Comparison of ENCODE assay signal across 8 mouse cellular contexts in genomic region chr8:123891883-123892585, GRCm38 (mm10). TPM values are rescaled to one million over a fixed set of nuclear protein-coding genes. Genes with fewer than 3 reads are reported as not detected.
DNase-seq lines count a peak whose midpoint lies in the region; ATAC-seq and TF ChIP-seq lines count a peak whose summit lies in the region.
"Had no signal": no experiment of that assay in that cellular context is flagged by ENCODE, and none has a peak within 500 bp of the region (broad histone marks: within the 10 kb centered on the region; RNA-seq: fewer than 3 reads in every experiment).

No protein-coding gene starts in this region.

- peak overlapping the region; percentile 73 for H3K4me2 ChIP-seq in forebrain, embryonic 12.5 days
- H3K4me2 ChIP-seq in intestine, embryonic 15.5 days (replicated peaks): peak overlapping the region; percentile 43
- H3K4me2 ChIP-seq in midbrain, embryonic 11.5 days: peak overlapping the region; percentile 62
- peak overlapping the region; percentile 27 for H3K4me2 ChIP-seq in stomach, postnatal 0 days (replicated peaks; ENCODE audit: low read depth)

- peak; percentile 64 for ATAC-seq in forebrain, embryonic 12.5 days (ENCODE audit: low FRiP score)
- ATAC-seq in intestine, embryonic 15.5 days: no peak
- peak; percentile 64 for ATAC-seq in midbrain, embryonic 11.5 days (ENCODE audit: low FRiP score)
- ATAC-seq in stomach, postnatal 0 days (ENCODE audit: low FRiP score, low TSS enrichment): no peak
- ATAC-seq in inflammation-experienced regulatory T-cells, adult 6 months: no peak

- no peaks in the 10 kb centered on the region for H3K9me3 ChIP-seq in forebrain, embryonic 12.5 days
- H3K9me3 ChIP-seq in intestine, embryonic 15.5 days: no peaks in the 10 kb centered on the region
- H3K9me3 ChIP-seq in midbrain, embryonic 11.5 days (ENCODE audit: control insufficient read depth, low read length): no peaks in the 10 kb centered on the region
- H3K9me3 ChIP-seq in stomach, postnatal 0 days (ENCODE audit: control insufficient read depth, low read length): no peaks in the 10 kb centered on the region

- H3K36me3 ChIP-seq in forebrain, embryonic 12.5 days (replicated peaks): no peaks in the 10 kb centered on the region
- H3K36me3 ChIP-seq in intestine, embryonic 15.5 days: no peaks in the 10 kb centered on the region
- H3K36me3 ChIP-seq in midbrain, embryonic 11.5 days (ENCODE audit: control insufficient read depth, insufficient read depth, low read length): no peaks in the 10 kb centered on the region
- no peaks in the 10 kb centered on the region for H3K36me3 ChIP-seq in stomach, postnatal 0 days (ENCODE audit: control insufficient read depth, insufficient read depth, low read length)

- H3K9ac ChIP-seq in forebrain, embryonic 12.5 days: peak overlapping the region; percentile 49; the same call in 1 of the 2 replicates
- H3K9ac ChIP-seq in intestine, embryonic 15.5 days: no peak overlapping the region
- H3K9ac ChIP-seq in midbrain, embryonic 11.5 days (ENCODE audit: low read length): peak overlapping the region; percentile 48
- no peak overlapping the region for H3K9ac ChIP-seq in stomach, postnatal 0 days (ENCODE audit: low read length)

- DNase-seq in R1 (ENCODE audit: low read depth, low spot score): peak; percentile 47
- DNase-seq in brain, embryonic 14.5 days (ENCODE audit: low read depth): peak; percentile 89
- DNase-seq in midbrain, embryonic 11.5 days (ENCODE audit: low spot score, missing footprints): peak; percentile 93
- no peak for DNase-seq in stomach, postnatal 0 days (ENCODE audit: low spot score)

- TF ChIP-seq EP300 in stomach, postnatal 0 days (optimal IDR thresholded peaks at IDR 0.05): no peak

- peak overlapping the region; percentile 39 for H3K4me3 ChIP-seq in forebrain, embryonic 12.5 days (replicated peaks)
- peak overlapping the region; percentile 19 for H3K4me3 ChIP-seq in intestine, embryonic 15.5 days (replicated peaks)
- H3K4me3 ChIP-seq in midbrain, embryonic 11.5 days (ENCODE audit: low read depth, low read length): peak overlapping the region; percentile 34
- 0 out of 2 replicates have a peak overlapping the region, but pooled peaks have one; percentile 4 for H3K4me3 ChIP-seq in stomach, postnatal 0 days (ENCODE audit: low read depth, low read length)
- H3K4me3 ChIP-seq: erythroblast, embryonic 14.5 days had no signal

- peak; percentile 30; the same call in 1 of the 2 replicates for TF ChIP-seq POLR2A in brain, embryonic 14.5 days (IDR thresholded peaks at IDR 0.05; ENCODE audit: borderline replicate concordance, extremely low read depth, insufficient read depth, insufficient read length, poor library complexity, severe bottlenecking)

- no peak for TF ChIP-seq CTCF in brain, embryonic 14.5 days (IDR thresholded peaks at IDR 0.05; ENCODE audit: borderline replicate concordance, extremely low read depth, insufficient read depth, insufficient read length)
- TF ChIP-seq CTCF in stomach, postnatal 0 days (IDR thresholded peaks at IDR 0.05; ENCODE audit: low read depth): no peak

- H3K27ac ChIP-seq in forebrain, embryonic 12.5 days: no peak overlapping the region
- H3K27ac ChIP-seq in intestine, embryonic 15.5 days: no peak overlapping the region
- no peak overlapping the region for H3K27ac ChIP-seq in midbrain, embryonic 11.5 days (ENCODE audit: low read depth, low read length)
- no peak overlapping the region for H3K27ac ChIP-seq in stomach, postnatal 0 days (replicated peaks)

- under 1% methylated on average over 49 of the region's 49 CpGs for WGBS in forebrain, embryonic 12.5 days
- WGBS in intestine, embryonic 15.5 days: 1% methylated on average over 48 of the region's 49 CpGs
- WGBS in midbrain, embryonic 11.5 days: 2% methylated on average over 49 of the region's 49 CpGs
- WGBS in stomach, postnatal 0 days: 2% methylated on average over 49 of the region's 49 CpGs

- H3K4me1 ChIP-seq in forebrain, embryonic 12.5 days: peaks cover 17% of the 10 kb centered on the region
- 0 out of 2 replicates have a peak, but pooled peaks cover 14% of the 10 kb centered on the region for H3K4me1 ChIP-seq in intestine, embryonic 15.5 days (replicated peaks)
- peaks cover 12% of the 10 kb centered on the region for H3K4me1 ChIP-seq in midbrain, embryonic 11.5 days (ENCODE audit: control insufficient read depth, insufficient read depth, low read length)
- H3K4me1 ChIP-seq in stomach, postnatal 0 days (replicated peaks; ENCODE audit: control insufficient read depth, insufficient read depth): no peaks in the 10 kb centered on the region; the same call in 1 of the 2 replicates

- peaks cover 83% of the 10 kb centered on the region for H3K27me3 ChIP-seq in forebrain, embryonic 12.5 days
- H3K27me3 ChIP-seq in intestine, embryonic 15.5 days (replicated peaks): peaks cover 64% of the 10 kb centered on the region
- peaks cover 45% of the 10 kb centered on the region for H3K27me3 ChIP-seq in midbrain, embryonic 11.5 days (ENCODE audit: control insufficient read depth, insufficient read depth, low read length)
- peaks cover 9% of the 10 kb centered on the region for H3K27me3 ChIP-seq in stomach, postnatal 0 days (ENCODE audit: control insufficient read depth, insufficient read depth, low read length)

RNA-seq across cellular contexts. Expression of gene Acta1, which starts 2.5 kb away (rescaled TPM):
- 9.0 and 10.3 TPM in 2 replicates for polyA plus RNA-seq in brain, embryonic 14.5 days (2012; rRNA removed)
- 0.94 and 2.4 TPM in 2 replicates for polyA plus RNA-seq in forebrain, embryonic 12.5 days (2016; fragmentation: Nextera tagmentation; extraction: Ambion mirVana)
- 6.3 and 22.2 TPM in 2 replicates for polyA plus RNA-seq in intestine, embryonic 15.5 days (2015; fragmentation: Nextera tagmentation; extraction: Ambion mirVana)
- 0.17 TPM in 1 of 2 replicates, not detected in the other for polyA plus RNA-seq in midbrain, embryonic 11.5 days (2014; fragmentation: Nextera tagmentation; extraction: Ambion mirVana)
- polyA plus RNA-seq in stomach, postnatal 0 days (2015; fragmentation: Nextera tagmentation; extraction: Ambion mirVana): 23.1 and 27.2 TPM in 2 replicates
- polyA plus RNA-seq in inflammation-experienced regulatory T-cells, adult 6 months (2017; shearing (Covaris generic)): under 1 TPM in 2 of 3 experiments, not detected in 1; 0.25 to 0.26 TPM

RNA-seq across cellular contexts. Expression of gene Ccsap, which starts 32.0 kb away (rescaled TPM):
- polyA plus RNA-seq in brain, embryonic 14.5 days (2012; rRNA removed): 6.6 and 7.5 TPM in 2 replicates
- 11.7 and 12.3 TPM in 2 replicates for polyA plus RNA-seq in forebrain, embryonic 12.5 days (2016; fragmentation: Nextera tagmentation; extraction: Ambion mirVana)
- polyA plus RNA-seq in intestine, embryonic 15.5 days (2015; fragmentation: Nextera tagmentation; extraction: Ambion mirVana): 3.4 and 3.6 TPM in 2 replicates
- 7.5 and 7.9 TPM in 2 replicates for polyA plus RNA-seq in midbrain, embryonic 11.5 days (2014; fragmentation: Nextera tagmentation; extraction: Ambion mirVana)
- polyA plus RNA-seq in stomach, postnatal 0 days (2015; fragmentation: Nextera tagmentation; extraction: Ambion mirVana): 0.91 and 1.2 TPM in 2 replicates
- 1 to 10 TPM; 3.3 to 5.1 (median 3.7) TPM for polyA plus RNA-seq in inflammation-experienced regulatory T-cells, adult 6 months (2017; shearing (Covaris generic))

RNA-seq across cellular contexts. Expression of gene Nup133, which starts 57.0 kb away (rescaled TPM):
- polyA plus RNA-seq in brain, embryonic 14.5 days (2012; rRNA removed): 20.9 and 23.2 TPM in 2 replicates
- 50.3 and 56.2 TPM in 2 replicates for polyA plus RNA-seq in forebrain, embryonic 12.5 days (2016; fragmentation: Nextera tagmentation; extraction: Ambion mirVana)
- 29.4 and 34.0 TPM in 2 replicates for polyA plus RNA-seq in intestine, embryonic 15.5 days (2015; fragmentation: Nextera tagmentation; extraction: Ambion mirVana)
- 54.2 and 61.7 TPM in 2 replicates for polyA plus RNA-seq in midbrain, embryonic 11.5 days (2014; fragmentation: Nextera tagmentation; extraction: Ambion mirVana)
- 8.2 and 8.5 TPM in 2 replicates for polyA plus RNA-seq in stomach, postnatal 0 days (2015; fragmentation: Nextera tagmentation; extraction: Ambion mirVana)
- polyA plus RNA-seq in inflammation-experienced regulatory T-cells, adult 6 months (2017; shearing (Covaris generic)): 10 to 100 TPM in 1 of 3 experiments, 1 to 10 TPM in 2; 7.2 to 10.5 (median 8.2) TPM

Comparison
In these comparisons a context has a peak if more than half of its experiments do, and no peak if none do; other contexts are left out.
1. ATAC-seq: peak in forebrain, embryonic 12.5 days (single experiment) and midbrain, embryonic 11.5 days (single experiment); none in intestine, embryonic 15.5 days (single experiment), stomach, postnatal 0 days (single experiment) and inflammation-experienced regulatory T-cells, adult 6 months (single experiment).
2. H3K9ac ChIP-seq: peak in forebrain, embryonic 12.5 days (single experiment) and midbrain, embryonic 11.5 days (single experiment); none in intestine, embryonic 15.5 days (single experiment) and stomach, postnatal 0 days (single experiment).
3. Peak in every context shown above with its lines, with median percentiles within 50 percentile points of each other: H3K4me2 ChIP-seq and H3K4me3 ChIP-seq.